Mouse (Mus musculus): Measurements from ENCODE around the gene Bbip1.

Bbip1 gene

GRCm38 (mm10) chr19:53889555-53889954, 54.9 kb downstream of the Bbip1 start:
- no peak for DNase-seq

DNA sequence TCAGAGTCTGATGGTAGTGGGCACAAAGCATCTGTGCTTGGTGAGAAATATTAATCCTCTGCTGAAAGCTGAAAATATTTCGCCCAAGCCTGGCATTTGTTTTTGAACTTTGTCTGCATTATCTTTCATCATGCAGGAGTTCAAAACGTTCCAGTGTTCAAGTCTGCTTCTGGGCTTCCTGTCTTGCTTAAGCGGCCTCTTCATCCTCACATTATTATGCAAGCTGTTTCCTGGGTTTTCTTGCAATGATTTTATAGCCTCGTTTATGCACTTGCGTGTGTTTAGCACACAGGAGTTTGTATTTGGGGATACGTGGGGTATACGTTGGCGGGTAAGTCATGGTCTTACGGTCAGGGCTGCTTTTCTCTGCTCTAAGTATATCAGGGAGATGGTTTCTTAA, 56.1 kb downstream of the Bbip1 start:
- DNase-seq: no peak

DNA sequence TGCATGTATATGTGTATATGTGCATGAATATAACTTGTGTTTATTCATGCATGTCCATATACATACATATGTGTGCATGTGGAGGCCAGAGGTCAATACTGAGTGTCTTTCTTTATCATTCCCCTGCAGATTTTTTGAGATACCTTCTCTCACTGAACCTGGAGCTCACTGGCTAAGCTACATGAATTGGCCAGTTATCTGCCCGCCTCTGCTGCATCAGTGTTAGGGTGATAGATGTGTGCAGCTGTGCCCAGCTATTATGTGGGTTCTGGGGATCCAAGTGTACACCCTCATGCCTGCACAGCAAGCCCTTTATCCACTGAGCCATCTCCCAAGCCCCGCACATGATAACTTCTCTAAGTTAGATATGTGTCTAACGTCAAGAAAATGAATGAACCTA, 56.6 kb downstream of the Bbip1 start:
- DNase-seq: no peak

- no peak for DNase-seq
Observed at GRCm38 (mm10) chr19:53886576-53887370, 57.7 kb downstream of the Bbip1 start.

- no peak for DNase-seq
Observed at GRCm38 (mm10) chr19:53885450-53885849, 59.0 kb downstream of the Bbip1 start.

- no peak for DNase-seq
Observed at GRCm38 (mm10) chr19:53881786-53882185, 62.6 kb downstream of the Bbip1 start.

- no peak for DNase-seq
Observed at GRCm38 (mm10) chr19:53880460-53880859, 64.0 kb downstream of the Bbip1 start.
